8 mouse cellular contexts compared by ENCODE assay signal in the genomic region with DNA sequence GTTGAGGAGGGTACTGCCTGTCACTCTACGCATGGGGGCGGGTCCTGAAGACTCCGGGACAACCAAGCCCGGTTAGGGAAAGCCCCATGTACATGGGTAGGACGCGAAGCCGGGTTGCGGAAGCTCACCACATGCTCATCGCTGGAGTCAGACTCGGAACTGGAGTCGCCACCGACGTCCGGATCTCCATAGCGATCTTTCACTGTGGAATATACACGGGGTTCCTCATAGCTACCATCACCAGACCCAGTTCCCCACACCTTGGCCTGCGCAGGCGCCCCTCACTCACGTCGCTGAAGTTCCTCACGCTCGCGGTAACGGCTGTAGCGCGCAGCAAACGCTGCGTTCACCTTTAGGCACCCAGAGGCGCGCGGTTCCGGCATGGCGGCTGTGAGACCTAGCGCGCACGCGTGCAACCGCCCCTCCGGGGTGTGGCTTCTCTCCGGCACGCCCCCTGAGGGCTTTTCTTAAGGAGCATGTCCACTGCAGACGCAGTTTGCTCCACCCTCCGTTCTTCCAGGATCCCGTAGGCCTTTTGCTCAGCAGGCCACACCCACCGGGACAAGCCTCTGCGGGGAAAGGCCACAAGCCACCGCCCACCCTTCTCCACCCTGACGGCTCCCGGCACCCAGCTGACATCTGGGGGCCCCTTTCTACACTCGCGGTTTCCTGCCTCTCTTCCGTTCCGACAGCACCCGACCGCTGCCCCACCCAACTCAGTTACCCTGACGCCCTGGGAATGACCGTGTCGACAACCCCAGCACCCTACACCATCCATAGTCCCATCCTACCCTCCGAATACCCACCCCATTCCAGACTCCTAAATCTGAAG. TPM values are rescaled to one million over a fixed set of nuclear protein-coding genes. Genes with fewer than 3 reads are reported as not detected.
DNase-seq lines count a peak whose midpoint lies in the region; ATAC-seq and TF ChIP-seq lines count a peak whose summit lies in the region.

TSS of gene Kri1 (minus strand) at position 399 of the 832 bp plus-strand sequence.

- no peaks in the 10 kb centered on the region for H3K27me3 ChIP-seq in forebrain, embryonic 10.5 days (ENCODE audit: poor library complexity, severe bottlenecking)
- no peaks in the 10 kb centered on the region for H3K27me3 ChIP-seq in heart, embryonic 15.5 days
- H3K27me3 ChIP-seq in liver, embryonic 14.5 days (ENCODE audit: control insufficient read depth, insufficient read depth, low read length), result no peaks in the 10 kb centered on the region
- no peaks in the 10 kb centered on the region for H3K27me3 ChIP-seq in neural tube, embryonic 11.5 days (ENCODE audit: control insufficient read depth, insufficient read depth, low read length)
- H3K27me3 ChIP-seq in stomach, postnatal 0 days (ENCODE audit: control insufficient read depth, insufficient read depth, low read length), result no peaks in the 10 kb centered on the region

- TF ChIP-seq CTCF in liver, embryonic 14.5 days (IDR thresholded peaks at IDR 0.05; ENCODE audit: low read depth), result no peak; the same call in 1 of the 2 replicates
- TF ChIP-seq CTCF in stomach, postnatal 0 days (IDR thresholded peaks at IDR 0.05; ENCODE audit: low read depth), result peak; percentile 35

- ATAC-seq in heart, embryonic 15.5 days (replicated peaks; ENCODE audit: insufficient number of reproducible peaks, insufficient read depth, low FRiP score, low read depth), result peak; percentile 71
- peak; percentile 74 for ATAC-seq in liver, embryonic 14.5 days (ENCODE audit: insufficient read depth)
- ATAC-seq in neural tube, embryonic 11.5 days (ENCODE audit: insufficient read depth, low FRiP score, low TSS enrichment), result peak; percentile 49
- ATAC-seq in stomach, postnatal 0 days (ENCODE audit: low FRiP score, low TSS enrichment), result peak; percentile 81

- peak within 1 kb of the TSS; percentile 83 for H3K4me3 ChIP-seq in forebrain, embryonic 10.5 days
- peak within 1 kb of the TSS; percentile 78 for H3K4me3 ChIP-seq in heart, embryonic 15.5 days
- peak within 1 kb of the TSS; percentile 92 for H3K4me3 ChIP-seq in liver, embryonic 14.5 days (ENCODE audit: insufficient read depth in 1 of 2, low read depth in 2 of 2, low read length in 2 of 2)
- H3K4me3 ChIP-seq in neural tube, embryonic 11.5 days (ENCODE audit: low read depth, low read length), result peak within 1 kb of the TSS; percentile 79
- H3K4me3 ChIP-seq in stomach, postnatal 0 days (ENCODE audit: low read depth, low read length), result peak within 1 kb of the TSS; percentile 75

- peak; percentile 96 to 97 for DNase-seq in CD8-positive naive resting alpha-beta T cell, adult 2 months (ENCODE audit: low read depth in 2 of 2, low spot score in 2 of 2)
- peak; percentile 99 for DNase-seq in c-Kit-positive CD71-negative TER-119-negative erythroid progenitor cells, embryonic 14.5 days (ENCODE audit: low read depth)
- peak; percentile 95 for DNase-seq in forebrain, embryonic 10.5 days (ENCODE audit: extremely low spot score, low spot score)
- DNase-seq in kidney, postnatal 25 days, result peak; percentile 99
- peak; percentile 99 to 100 (median 99) for DNase-seq in liver, embryonic 14.5 days (ENCODE audit: low read depth in 3 of 3, low spot score in 3 of 3)
- DNase-seq in neural tube, embryonic 11.5 days (ENCODE audit: low spot score), result peak; percentile 97
- peak; percentile 98 for DNase-seq in stomach, postnatal 0 days (ENCODE audit: low spot score)

- peaks cover 47% of the 10 kb centered on the region for H3K4me1 ChIP-seq in forebrain, embryonic 10.5 days
- peaks cover 35% of the 10 kb centered on the region for H3K4me1 ChIP-seq in heart, embryonic 15.5 days (replicated peaks)
- H3K4me1 ChIP-seq in liver, embryonic 14.5 days (replicated peaks; ENCODE audit: control insufficient read depth in 2 of 2, insufficient read depth in 2 of 2, low read length in 1 of 2), result peaks cover 27% of the 10 kb centered on the region in 2 experiments
- H3K4me1 ChIP-seq in neural tube, embryonic 11.5 days (ENCODE audit: control insufficient read depth, insufficient read depth, low read length), result peaks cover 18% of the 10 kb centered on the region
- peaks cover 6% of the 10 kb centered on the region; the same call in 1 of the 2 replicates for H3K4me1 ChIP-seq in stomach, postnatal 0 days (replicated peaks; ENCODE audit: control insufficient read depth, insufficient read depth)

- H3K9ac ChIP-seq in heart, embryonic 15.5 days, result peak within 1 kb of the TSS; percentile 77
- peak within 1 kb of the TSS; percentile 96 for H3K9ac ChIP-seq in liver, embryonic 14.5 days (replicated peaks)
- H3K9ac ChIP-seq in neural tube, embryonic 11.5 days (ENCODE audit: low read length), result peak within 1 kb of the TSS; percentile 66
- peak within 1 kb of the TSS; percentile 72 for H3K9ac ChIP-seq in stomach, postnatal 0 days (ENCODE audit: low read length)

- under 1% methylated on average over 59 of the region's 59 CpGs for WGBS in forebrain, embryonic 10.5 days
- WGBS in heart, embryonic 15.5 days, result under 1% methylated on average over 59 of the region's 59 CpGs
- WGBS in liver, embryonic 14.5 days (ENCODE audit: insufficient replicate concordance), result under 1% methylated on average over 59 of the region's 59 CpGs
- 1% methylated on average over 57 of the region's 59 CpGs for WGBS in neural tube, embryonic 11.5 days
- under 1% methylated on average over 59 of the region's 59 CpGs for WGBS in stomach, postnatal 0 days

- H3K9me3 ChIP-seq in forebrain, embryonic 10.5 days, result no peaks in the 10 kb centered on the region
- H3K9me3 ChIP-seq in heart, embryonic 15.5 days (replicated peaks), result no peaks in the 10 kb centered on the region
- no peaks in the 10 kb centered on the region for H3K9me3 ChIP-seq in liver, embryonic 14.5 days (ENCODE audit: control insufficient read depth, low read length)
- no peaks in the 10 kb centered on the region for H3K9me3 ChIP-seq in neural tube, embryonic 11.5 days (ENCODE audit: control insufficient read depth, low read length)
- no peaks in the 10 kb centered on the region for H3K9me3 ChIP-seq in stomach, postnatal 0 days (ENCODE audit: control insufficient read depth, low read length)

- peak within 1 kb of the TSS; percentile 90 for H3K27ac ChIP-seq in forebrain, embryonic 10.5 days
- H3K27ac ChIP-seq in heart, embryonic 15.5 days, result peak within 1 kb of the TSS; percentile 94
- peak within 1 kb of the TSS; percentile 87 for H3K27ac ChIP-seq in liver, embryonic 14.5 days
- H3K27ac ChIP-seq in neural tube, embryonic 11.5 days (ENCODE audit: low read depth, low read length), result peak within 1 kb of the TSS; percentile 60; the same call in 1 of the 2 replicates
- peak within 1 kb of the TSS; percentile 90 for H3K27ac ChIP-seq in stomach, postnatal 0 days (replicated peaks)

- peaks cover 36% of the 10 kb centered on the region for H3K36me3 ChIP-seq in forebrain, embryonic 10.5 days (replicated peaks)
- H3K36me3 ChIP-seq in heart, embryonic 15.5 days, result peaks cover 14% of the 10 kb centered on the region; the same call in 1 of the 2 replicates
- H3K36me3 ChIP-seq in liver, embryonic 14.5 days (replicated peaks; ENCODE audit: control insufficient read depth, insufficient read depth, low read depth), result peaks cover 32% of the 10 kb centered on the region
- peaks cover 2% of the 10 kb centered on the region; the same call in 1 of the 2 replicates for H3K36me3 ChIP-seq in neural tube, embryonic 11.5 days (ENCODE audit: control insufficient read depth, insufficient read depth, low read length)
- H3K36me3 ChIP-seq in stomach, postnatal 0 days (ENCODE audit: control insufficient read depth, insufficient read depth, low read length), result no peaks in the 10 kb centered on the region

- TF ChIP-seq EP300 in liver, embryonic 14.5 days (IDR thresholded peaks at IDR 0.05; ENCODE audit: low read depth), result peak; percentile 51
- TF ChIP-seq EP300 in stomach, postnatal 0 days (optimal IDR thresholded peaks at IDR 0.05), result no peak

- peak within 1 kb of the TSS; percentile 79 for H3K4me2 ChIP-seq in heart, embryonic 15.5 days
- peak within 1 kb of the TSS; percentile 80 for H3K4me2 ChIP-seq in liver, embryonic 14.5 days (ENCODE audit: low read depth)
- H3K4me2 ChIP-seq in neural tube, embryonic 11.5 days (ENCODE audit: low read depth), result peak within 1 kb of the TSS; percentile 78
- H3K4me2 ChIP-seq in stomach, postnatal 0 days (replicated peaks; ENCODE audit: low read depth), result peak within 1 kb of the TSS; percentile 80

RNA-seq across cellular contexts. Expression of gene Kri1, which starts in this region (rescaled TPM):
- 18.3 and 18.8 TPM in 2 replicates for polyA plus RNA-seq in forebrain, embryonic 10.5 days (2016; fragmentation: Nextera tagmentation; extraction: Ambion mirVana)
- 10.4 and 12.5 TPM in 2 replicates for polyA plus RNA-seq in heart, embryonic 15.5 days (2015; fragmentation: Nextera tagmentation; extraction: Ambion mirVana)
- 14.4 and 21.9 TPM in 2 replicates for polyA plus RNA-seq in liver, embryonic 14.5 days (2012; rRNA removed)
- 3.9 and 5.0 TPM in 2 replicates for polyA plus RNA-seq in liver, embryonic 14.5 days (2014; fragmentation: Nextera tagmentation; extraction: Ambion mirVana)
- polyA plus RNA-seq in neural tube, embryonic 11.5 days (2014; fragmentation: Nextera tagmentation; extraction: Ambion mirVana), result 15.0 and 15.5 TPM in 2 replicates
- polyA plus RNA-seq in stomach, postnatal 0 days (2015; fragmentation: Nextera tagmentation; extraction: Ambion mirVana), result 6.7 and 7.9 TPM in 2 replicates

Comparison
In these comparisons a context has a peak if more than half of its experiments do, and no peak if none do; other contexts are left out.
1. Peak in every context shown above with its lines: DNase-seq, ATAC-seq, H3K4me3 ChIP-seq and H3K27ac ChIP-seq.